ENCODE assay signal across 9 mouse cellular contexts in the genomic region with DNA sequence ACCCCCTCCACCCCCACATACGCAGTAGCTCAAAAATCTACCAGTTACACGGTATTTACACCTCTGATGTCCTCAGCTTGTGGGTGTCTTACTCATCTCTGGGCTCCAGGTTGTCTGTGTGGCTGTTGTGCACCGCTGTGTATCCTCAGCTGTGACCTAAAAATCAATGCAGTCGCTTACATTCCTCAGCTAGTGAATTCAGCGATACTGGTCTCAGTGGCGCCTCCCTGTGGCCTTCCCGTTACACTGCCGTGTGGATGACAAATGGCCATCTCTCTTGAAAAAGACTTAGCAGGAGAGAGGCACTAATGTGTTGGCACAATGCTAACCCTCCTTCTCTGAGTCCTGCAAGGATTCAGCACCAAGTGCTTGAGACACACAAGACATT.
DNase-seq lines count a peak whose midpoint lies in the region; ATAC-seq and TF ChIP-seq lines count a peak whose summit lies in the region.
"Had no signal": no experiment of that assay in that cellular context is flagged by ENCODE, and none has a peak within 500 bp of the region (broad histone marks: within the 10 kb centered on the region; RNA-seq: fewer than 3 reads in every experiment).

No protein-coding gene starts in this region.

- H3K27me3 ChIP-seq in MEL (ENCODE audit: control insufficient read depth in 1 of 2, insufficient read depth in 2 of 2, low read length in 2 of 2): no peaks in the 10 kb centered on the region
- H3K27me3 ChIP-seq in cerebellum, adult 2 months (ENCODE audit: control insufficient read depth, insufficient read depth, low read length): no peaks in the 10 kb centered on the region
- H3K27me3 ChIP-seq in kidney, postnatal 0 days (ENCODE audit: insufficient read depth, low read length): no peaks in the 10 kb centered on the region
- no peaks in the 10 kb centered on the region for H3K27me3 ChIP-seq in liver, embryonic 11.5 days (replicated peaks; ENCODE audit: control insufficient read depth, insufficient read depth, low read length)
- H3K27me3 ChIP-seq: limb, embryonic 13.5 days had no signal

- H3K36me3 ChIP-seq in MEL (ENCODE audit: control insufficient read depth in 1 of 2, insufficient read depth in 2 of 2, low read length in 2 of 2): peaks cover 0 to 18% of the 10 kb centered on the region in 2 experiments; a peak in 2 of 4 replicates
- no peaks in the 10 kb centered on the region for H3K36me3 ChIP-seq in kidney, postnatal 0 days (ENCODE audit: insufficient read depth, low read length)
- H3K36me3 ChIP-seq in liver, embryonic 11.5 days (ENCODE audit: control insufficient read depth, insufficient read depth, low read length): no peaks in the 10 kb centered on the region
- H3K36me3 ChIP-seq: limb, embryonic 13.5 days had no signal

- H3K27ac ChIP-seq in MEL (ENCODE audit: control insufficient read depth, low read depth, low read length): no peak overlapping the region
- H3K27ac ChIP-seq in cerebellum, adult 2 months (ENCODE audit: insufficient read depth, low read length): peak overlapping the region; percentile 49
- H3K27ac ChIP-seq in kidney, postnatal 0 days: no peak overlapping the region
- H3K27ac ChIP-seq in liver, embryonic 11.5 days (ENCODE audit: low read depth, low read length): no peak overlapping the region
- H3K27ac ChIP-seq: limb, embryonic 13.5 days had no signal

- no peak overlapping the region for H3K9ac ChIP-seq in MEL (ENCODE audit: control insufficient read depth, low read depth, low read length, poor library complexity, severe bottlenecking)
- no peak overlapping the region for H3K9ac ChIP-seq in kidney, postnatal 0 days (ENCODE audit: low read depth, low read length)
- H3K9ac ChIP-seq in liver, embryonic 11.5 days (ENCODE audit: low read depth, low read length): no peak overlapping the region
- H3K9ac ChIP-seq: limb, embryonic 13.5 days had no signal

- no peaks in the 10 kb centered on the region for H3K9me3 ChIP-seq in MEL (replicated peaks; ENCODE audit: insufficient read depth, low read length)
- H3K9me3 ChIP-seq in kidney, postnatal 0 days (replicated peaks; ENCODE audit: low read length): no peaks in the 10 kb centered on the region
- no peaks in the 10 kb centered on the region for H3K9me3 ChIP-seq in liver, embryonic 11.5 days (ENCODE audit: control insufficient read depth, low read length)

- H3K4me3 ChIP-seq in MEL (ENCODE audit: control insufficient read depth in 1 of 2, insufficient read depth in 1 of 2, low read depth in 2 of 2, low read length in 2 of 2): no peak overlapping the region
- no peak overlapping the region for H3K4me3 ChIP-seq in cerebellum, adult 2 months (replicated peaks; ENCODE audit: insufficient read depth, low read depth, low read length)
- no peak overlapping the region for H3K4me3 ChIP-seq in kidney, postnatal 0 days (replicated peaks; ENCODE audit: low read depth, low read length)
- no peak overlapping the region for H3K4me3 ChIP-seq in liver, embryonic 11.5 days (ENCODE audit: low read depth, low read length)
- H3K4me3 ChIP-seq: limb, embryonic 13.5 days had no signal

- peaks cover 17 to 30% of the 10 kb centered on the region in 2 experiments for H3K4me1 ChIP-seq in MEL (ENCODE audit: control insufficient read depth in 1 of 2, insufficient read depth in 2 of 2, low read length in 2 of 2)
- peaks cover 43% of the 10 kb centered on the region for H3K4me1 ChIP-seq in cerebellum, adult 2 months (ENCODE audit: control insufficient read depth, insufficient read depth, low read length)
- peaks cover 11% of the 10 kb centered on the region for H3K4me1 ChIP-seq in kidney, postnatal 0 days (replicated peaks; ENCODE audit: insufficient read depth, low read length)
- H3K4me1 ChIP-seq in liver, embryonic 11.5 days (replicated peaks; ENCODE audit: control insufficient read depth, insufficient read depth, low read length): peaks cover 32% of the 10 kb centered on the region

- peak; percentile 68 for TF ChIP-seq RAD21 in MEL (IDR thresholded peaks at IDR 0.05; ENCODE audit: low read depth, low read length)

- TF ChIP-seq POLR2A in MEL (IDR thresholded peaks at IDR 0.05; ENCODE audit: control insufficient read depth in 1 of 2, insufficient read depth in 1 of 2, low read depth in 1 of 2, low read length in 2 of 2, poor library complexity in 1 of 2): no peak
- TF ChIP-seq POLR2A in cerebellum, adult 2 months (IDR thresholded peaks at IDR 0.05; ENCODE audit: borderline replicate concordance, insufficient read depth, low read length): no peak

- peak; percentile 79 to 80 for DNase-seq in B cell, adult 2 months
- peak; percentile 68 for DNase-seq in MEL (ENCODE audit: low read depth, low spot score)
- peak; percentile 74 to 83 for DNase-seq in cerebellum, adult 2 months
- peak; percentile 64 for DNase-seq in forelimb bud, embryonic 11.5 days (ENCODE audit: low read depth, low spot score)
- DNase-seq in kidney, postnatal 0 days (ENCODE audit: low spot score): peak; percentile 79
- DNase-seq in liver, embryonic 11.5 days (ENCODE audit: low spot score): peak; percentile 49
- DNase-seq in retina, postnatal 1 day: peak; percentile 86
- DNase-seq in urinary bladder, postnatal 4 days (ENCODE audit: low spot score in 2 of 2): peak; percentile 40 to 81

- no peak for ATAC-seq in kidney, postnatal 0 days (replicated peaks; ENCODE audit: low FRiP score, low read depth)
- no peak for ATAC-seq in liver, embryonic 11.5 days (replicated peaks; ENCODE audit: low FRiP score)

- 31% methylated on average over 8 of the region's 8 CpGs for WGBS in cerebellum, adult 2 months
- 39% methylated on average over 8 of the region's 8 CpGs for WGBS in kidney, postnatal 0 days
- 31% methylated on average over 8 of the region's 8 CpGs for WGBS in liver, embryonic 11.5 days

- TF ChIP-seq EP300 in MEL (IDR thresholded peaks at IDR 0.05; ENCODE audit: low read depth in 1 of 2, low read length in 2 of 2): no peak

- peak; percentile 83 to 86 (median 84) for TF ChIP-seq CTCF in MEL (IDR thresholded peaks at IDR 0.05 in 2 of 3, conservative IDR thresholded peaks at IDR 0.05 in 1 of 3; ENCODE audit: control insufficient read depth in 1 of 3, insufficient read depth in 1 of 3, low read depth in 2 of 3, low read length in 3 of 3, poor library complexity in 1 of 3, severe bottlenecking in 1 of 3)
- peak; percentile 81 for TF ChIP-seq CTCF in cerebellum, adult 2 months (IDR thresholded peaks at IDR 0.05; ENCODE audit: borderline replicate concordance, insufficient read depth, low read depth, low read length)
- peak; percentile 87 for TF ChIP-seq CTCF in kidney, postnatal 0 days (IDR thresholded peaks at IDR 0.05; ENCODE audit: low read depth)

- no peaks in the 10 kb centered on the region for H3K79me2 ChIP-seq in MEL (ENCODE audit: control insufficient read depth, insufficient read depth, low read length, poor library complexity)

- H3K4me2 ChIP-seq in kidney, postnatal 0 days (ENCODE audit: low read length): no peak overlapping the region
- no peak overlapping the region for H3K4me2 ChIP-seq in liver, embryonic 11.5 days
- H3K4me2 ChIP-seq: limb, embryonic 13.5 days had no signal

TF ChIP-seq in MEL, 35 proteins besides CTCF, POLR2A, EP300 and RAD21:
- 0 out of 2 replicates have a peak, but pooled peaks have one; percentile 23 for TF ChIP-seq SIN3A (IDR thresholded peaks at IDR 0.05; ENCODE audit: low read length)
- TF ChIP-seq ZC3H11A (IDR thresholded peaks at IDR 0.05; ENCODE audit: low read depth, low read length): peak; percentile 79
- TF ChIP-seq POLR2AphosphoS5 (IDR thresholded peaks at IDR 0.05; ENCODE audit: borderline replicate concordance, low read depth, low read length): no peak
- TF ChIP-seq SMC3 (IDR thresholded peaks at IDR 0.05; ENCODE audit: low read depth, low read length): peak; percentile 94
- TF ChIP-seq MYB (IDR thresholded peaks at IDR 0.05; ENCODE audit: low read depth, low read length): no peak
TF ChIP-seq in MEL: peak in this region for 3.
